Mouse (Mus musculus): Measurements from ENCODE around the gene Pcif1.

Pcif1 gene

DNA sequence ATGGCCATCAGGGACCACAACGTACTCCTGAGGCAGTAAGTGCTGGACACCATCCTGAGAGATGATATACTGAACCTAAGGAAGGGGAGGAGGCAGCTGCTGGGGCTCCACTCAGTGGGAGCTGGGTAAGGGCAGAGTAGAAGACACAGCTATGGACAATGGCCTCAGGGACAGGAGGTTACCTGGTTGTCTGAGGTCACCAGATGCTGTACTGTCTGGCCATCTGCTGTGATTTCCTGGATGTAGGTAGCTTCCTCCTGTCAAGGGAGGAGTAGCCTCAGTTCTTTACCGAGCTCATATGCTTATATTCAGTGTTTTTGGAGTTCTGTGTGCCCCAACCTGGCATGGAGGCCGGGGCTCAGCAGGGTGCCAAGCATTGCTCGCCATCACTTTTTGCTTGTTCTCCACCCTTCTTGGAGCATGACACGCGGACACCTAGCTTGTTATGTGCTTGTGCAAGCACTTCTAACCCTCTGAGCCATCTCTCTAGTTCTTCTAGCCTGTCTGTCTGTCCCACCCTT lies 13.7 kb downstream of the Pcif1 start:
- DNase-seq (ENCODE audit: extremely low read depth, low read depth, low spot score), result no peak

DNA sequence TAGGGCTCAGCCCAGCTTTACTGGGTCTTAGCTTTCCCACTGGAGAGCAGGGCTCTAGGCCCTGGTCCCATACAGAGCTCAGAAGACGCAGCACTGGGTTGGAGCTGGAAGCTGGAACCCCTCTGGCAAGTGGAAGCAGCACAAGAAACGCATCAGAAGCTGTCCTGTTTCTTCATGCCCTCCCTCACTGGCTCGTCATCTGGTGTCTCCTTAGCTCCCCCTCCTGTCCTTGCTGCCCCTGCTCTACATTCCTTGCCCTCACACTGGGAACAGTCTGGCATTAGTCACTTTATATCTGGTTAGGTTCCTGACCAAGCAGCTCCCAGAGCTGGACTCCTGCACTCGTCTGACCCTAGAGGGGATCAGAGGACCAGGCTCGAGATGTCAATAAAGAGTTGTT lies 14.9 kb downstream of the Pcif1 start:
- no peak for DNase-seq (ENCODE audit: extremely low read depth, low read depth, low spot score)

DNA sequence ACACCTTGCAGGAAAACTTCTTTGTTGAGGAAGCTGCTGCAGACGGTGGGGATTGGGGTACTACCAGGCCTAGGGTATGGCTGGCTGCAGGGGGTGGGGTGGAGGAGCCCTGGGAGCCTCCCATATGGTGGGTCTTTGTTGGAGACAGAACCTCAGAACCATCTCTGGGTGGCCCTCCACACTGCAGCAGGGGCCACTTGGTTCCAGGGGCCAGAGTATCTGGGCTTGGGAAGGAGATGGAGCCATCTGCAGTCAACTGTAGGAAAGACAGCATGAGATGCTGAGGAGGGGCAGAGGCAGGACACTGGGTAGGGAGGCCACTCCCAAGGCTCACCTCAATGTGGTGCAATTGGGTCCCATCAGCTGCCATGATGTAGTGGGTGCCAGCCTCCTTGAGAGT lies 15.5 kb downstream of the Pcif1 start:
- no peak for DNase-seq (ENCODE audit: extremely low read depth, low read depth, low spot score)

DNA sequence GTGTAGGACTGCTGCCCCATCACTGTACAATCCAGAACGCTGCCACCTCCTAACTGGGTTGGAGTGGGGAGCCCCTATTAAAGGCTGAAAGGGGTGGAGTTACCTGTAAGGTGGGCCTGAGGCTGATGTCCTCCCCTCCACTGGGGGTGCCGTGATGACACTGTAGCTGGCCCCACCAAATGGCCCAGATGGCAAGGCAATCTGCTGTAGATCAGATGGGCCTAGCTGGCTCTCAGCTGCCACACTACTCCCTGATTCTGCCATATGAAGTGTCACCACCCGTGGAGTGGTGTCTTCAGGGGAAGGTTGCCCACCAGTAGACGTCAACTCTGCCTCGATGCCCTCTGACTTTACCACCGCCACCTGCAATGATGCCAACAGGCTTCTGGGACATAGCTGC lies 16.8 kb downstream of the Pcif1 start:
- no peak for DNase-seq (ENCODE audit: extremely low read depth, low read depth, low spot score)

DNA sequence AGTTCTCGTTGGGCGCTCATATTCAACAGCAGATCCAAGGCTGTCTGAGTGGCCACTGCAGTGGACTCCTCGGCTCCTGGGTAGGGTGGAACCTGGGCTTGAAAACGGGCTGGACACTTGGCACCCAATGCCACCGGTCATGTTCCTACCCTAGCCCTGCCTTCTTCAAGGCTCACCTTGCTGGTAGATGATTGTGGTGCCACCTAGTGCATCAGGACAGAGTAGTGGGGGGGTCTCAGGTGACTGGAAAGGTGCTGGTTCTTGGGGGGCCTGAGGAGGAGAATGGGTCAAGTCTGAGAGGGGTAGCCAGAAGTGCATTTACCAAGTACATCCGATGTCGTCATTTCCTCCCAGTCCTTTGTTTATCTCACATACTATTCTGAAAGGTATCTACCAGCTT lies 18.9 kb downstream of the Pcif1 start:
- DNase-seq (ENCODE audit: extremely low read depth, low read depth, low spot score), result no peak

DNA sequence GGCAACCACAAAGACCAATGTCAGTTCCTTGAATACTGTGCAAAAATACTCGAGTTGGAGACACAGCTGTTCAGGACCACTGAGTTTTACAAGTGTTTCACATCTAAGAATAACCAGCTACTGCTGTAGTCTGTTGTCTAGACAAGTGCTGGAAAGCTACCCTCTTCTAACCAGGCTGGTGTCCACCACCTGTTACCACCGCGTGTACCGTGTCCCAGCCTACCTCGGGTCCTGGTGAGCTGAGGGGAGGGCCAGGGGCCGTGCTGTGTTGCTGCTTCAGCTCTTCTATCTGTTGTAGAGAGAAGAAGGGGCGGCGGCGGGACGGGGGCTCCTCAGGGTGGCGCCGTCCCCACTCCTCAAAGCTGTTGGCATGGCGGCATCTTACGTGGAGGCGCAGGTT lies 19.9 kb downstream of the Pcif1 start:
- DNase-seq (ENCODE audit: extremely low read depth, low read depth, low spot score), result no peak

DNA sequence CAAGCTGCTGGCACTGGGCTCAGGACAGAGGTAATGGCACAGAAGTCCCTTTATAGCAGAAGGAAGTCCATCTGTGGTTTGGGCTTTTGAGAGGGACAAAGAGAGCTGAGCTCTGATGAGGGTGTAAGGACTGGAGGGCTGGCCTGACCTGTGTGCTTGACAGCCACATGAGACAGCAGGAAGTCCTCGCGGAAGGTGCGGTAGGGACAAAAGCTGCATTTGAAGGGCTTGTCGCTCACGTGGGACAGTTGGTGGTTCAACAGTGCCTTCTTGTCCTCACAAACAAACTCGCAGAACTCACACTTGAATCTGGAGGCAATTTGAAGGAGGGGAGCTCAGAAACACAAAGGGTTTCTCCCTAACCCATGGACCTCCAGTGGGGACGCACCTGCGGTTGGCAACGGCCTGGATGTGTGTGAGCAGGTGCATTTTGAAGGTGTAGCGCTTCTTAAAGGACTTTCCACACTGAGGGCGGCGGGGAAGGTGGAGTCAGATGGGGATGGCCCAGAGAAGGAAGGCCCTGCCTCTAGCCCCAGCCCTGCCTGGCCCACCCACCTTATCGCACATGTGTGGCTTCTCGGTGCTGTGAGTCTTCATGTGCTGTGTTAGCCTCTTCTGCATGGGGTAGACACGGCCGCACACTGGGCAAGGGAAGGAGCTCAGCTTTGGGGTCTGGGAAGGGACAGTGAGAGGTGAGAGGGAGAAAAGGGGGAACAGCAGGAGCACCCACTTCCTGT lies 20.8 kb downstream of the Pcif1 start:
- no peak for DNase-seq (ENCODE audit: extremely low read depth, low read depth, low spot score)

DNA sequence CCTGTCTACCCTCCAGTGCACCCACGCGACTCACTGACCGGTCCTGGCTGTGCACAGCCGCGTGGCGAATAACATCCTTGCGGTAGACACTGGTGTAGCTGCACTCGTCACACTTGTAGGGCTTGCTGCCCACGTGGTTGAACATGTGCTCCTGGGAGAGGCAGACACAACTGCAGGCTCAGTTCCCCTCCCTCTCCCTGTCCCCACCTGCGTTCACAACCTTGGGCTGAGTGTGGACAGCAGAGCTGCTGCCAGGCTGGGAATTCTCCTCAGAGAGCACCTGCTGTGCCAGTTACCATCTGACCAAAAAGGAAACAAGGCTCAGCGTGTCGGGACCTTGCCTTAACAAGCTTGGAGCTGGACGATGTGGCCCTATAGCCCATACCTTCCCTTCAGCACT lies 22.3 kb downstream of the Pcif1 start:
- DNase-seq (ENCODE audit: extremely low read depth, low read depth, low spot score), result no peak

DNA sequence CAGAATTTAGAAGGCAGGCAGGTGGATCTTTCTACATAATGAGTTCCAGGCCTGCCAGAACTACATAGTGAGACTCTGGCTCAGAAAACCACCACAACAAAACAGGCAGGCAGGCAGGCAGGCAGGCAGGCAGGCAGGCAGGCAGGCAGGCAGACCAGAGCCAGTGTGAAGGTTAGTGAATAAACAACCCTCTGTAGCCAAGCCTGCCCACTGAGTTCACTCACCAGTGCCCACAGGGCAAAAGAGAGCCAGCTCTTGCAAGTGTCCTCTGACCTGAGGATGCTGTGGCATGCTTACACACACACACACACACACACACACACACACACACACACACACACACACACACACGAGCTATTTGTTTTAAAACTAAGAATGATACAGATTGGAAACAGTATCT lies 24.4 kb downstream of the Pcif1 start:
- no peak for DNase-seq (ENCODE audit: extremely low read depth, low read depth, low spot score)

DNA sequence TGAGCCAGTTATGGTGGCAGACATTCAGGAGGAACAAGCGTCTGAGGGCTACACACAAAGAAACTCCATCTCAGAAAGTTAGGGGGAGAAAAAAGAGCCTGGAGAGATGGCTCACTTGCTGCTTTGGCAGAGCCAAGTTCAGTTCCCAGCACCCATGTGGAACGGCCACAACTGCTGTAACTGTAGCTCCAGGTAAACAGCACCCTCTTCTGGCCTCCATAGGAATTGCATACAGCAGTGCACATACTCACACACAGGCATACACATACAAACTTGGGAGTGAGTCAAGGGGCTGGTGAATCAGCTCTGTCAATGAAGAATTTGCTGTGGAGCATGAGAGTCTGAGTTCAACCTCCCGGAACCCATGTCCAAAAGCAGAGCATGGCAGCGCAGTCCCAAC lies 27.0 kb downstream of the Pcif1 start:
- DNase-seq (ENCODE audit: extremely low read depth, low read depth, low spot score), result no peak

DNA sequence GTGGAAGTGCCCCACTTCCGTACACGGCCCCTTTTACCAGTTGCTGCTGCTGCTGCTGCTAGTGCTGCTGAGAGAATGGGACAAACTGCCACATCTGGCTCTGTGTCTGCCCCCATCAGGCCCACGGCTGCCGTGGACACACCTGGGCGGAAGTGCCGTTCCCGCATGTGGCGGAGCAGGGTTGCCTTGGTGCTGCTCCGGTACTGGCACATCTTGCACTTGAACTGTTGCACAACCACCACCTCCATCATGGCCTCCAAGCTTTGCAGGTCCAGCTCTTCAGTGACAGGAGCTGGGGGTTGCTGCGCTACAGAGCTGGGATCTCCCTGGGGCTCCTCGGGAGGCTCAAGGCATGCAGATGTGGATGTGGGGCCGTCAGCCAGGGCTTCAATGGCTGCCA lies 28.4 kb downstream of the Pcif1 start:
- no peak for DNase-seq (ENCODE audit: extremely low read depth, low read depth, low spot score)

DNA sequence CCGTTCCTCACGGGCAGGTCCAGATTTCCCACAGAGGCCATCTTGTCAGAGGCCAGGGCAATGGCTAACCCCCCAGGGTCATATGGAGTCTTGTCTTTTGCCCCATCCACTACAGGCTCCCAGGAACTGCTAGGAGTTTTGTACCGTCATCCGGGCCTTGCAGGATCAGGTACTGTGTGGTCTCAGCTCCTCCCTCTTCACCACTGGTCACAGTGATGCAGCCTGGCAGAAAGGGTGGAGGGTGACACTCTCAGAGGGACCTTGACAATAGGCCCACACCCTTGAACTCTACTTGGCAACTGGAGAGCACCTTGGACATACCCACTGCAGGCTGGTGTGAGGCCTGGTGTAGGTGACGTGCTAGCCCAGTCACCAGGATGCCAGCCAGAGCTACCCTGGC lies 28.9 kb downstream of the Pcif1 start:
- no peak for DNase-seq (ENCODE audit: extremely low read depth, low read depth, low spot score)

DNA sequence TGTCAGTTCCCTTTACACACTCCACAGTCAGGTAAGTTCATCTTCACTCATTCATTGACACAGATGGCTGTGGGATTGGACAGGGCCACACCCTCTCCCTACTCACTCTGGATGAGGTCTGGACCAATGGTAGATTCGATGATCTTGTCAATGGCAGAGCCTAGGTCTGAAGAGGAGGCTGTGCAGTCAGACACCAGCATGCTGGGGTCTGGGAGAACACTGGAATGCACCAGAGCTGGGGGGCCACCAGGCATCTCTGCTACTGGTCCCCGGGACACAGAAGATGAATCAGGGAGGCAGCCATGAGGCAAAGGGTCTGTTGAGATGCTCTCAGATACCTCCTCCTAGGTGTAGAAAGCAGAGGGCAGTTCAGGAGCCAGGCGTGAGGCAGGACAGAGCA lies 30.0 kb downstream of the Pcif1 start:
- no peak for DNase-seq (ENCODE audit: extremely low read depth, low read depth, low spot score)

DNA sequence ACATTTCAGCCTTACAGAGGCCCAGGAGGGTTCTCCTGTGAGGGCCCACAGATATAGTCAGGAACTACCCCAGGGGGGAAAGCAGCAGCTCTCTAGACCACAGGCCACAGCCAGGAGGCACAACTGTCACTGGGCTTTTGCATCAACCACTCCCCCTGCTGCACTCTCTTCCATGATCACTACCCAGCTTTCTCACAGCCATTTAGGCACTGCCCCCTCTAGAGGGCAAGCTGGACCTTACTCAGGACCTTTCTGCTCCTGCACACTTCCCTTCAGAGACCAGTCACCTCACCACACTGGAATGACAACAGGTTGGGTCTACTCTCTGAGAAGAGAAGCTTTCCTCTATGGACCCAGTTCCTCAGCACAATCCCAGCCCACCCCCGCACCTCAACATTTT lies 30.4 kb downstream of the Pcif1 start:
- DNase-seq (ENCODE audit: extremely low read depth, low read depth, low spot score), result no peak

DNA sequence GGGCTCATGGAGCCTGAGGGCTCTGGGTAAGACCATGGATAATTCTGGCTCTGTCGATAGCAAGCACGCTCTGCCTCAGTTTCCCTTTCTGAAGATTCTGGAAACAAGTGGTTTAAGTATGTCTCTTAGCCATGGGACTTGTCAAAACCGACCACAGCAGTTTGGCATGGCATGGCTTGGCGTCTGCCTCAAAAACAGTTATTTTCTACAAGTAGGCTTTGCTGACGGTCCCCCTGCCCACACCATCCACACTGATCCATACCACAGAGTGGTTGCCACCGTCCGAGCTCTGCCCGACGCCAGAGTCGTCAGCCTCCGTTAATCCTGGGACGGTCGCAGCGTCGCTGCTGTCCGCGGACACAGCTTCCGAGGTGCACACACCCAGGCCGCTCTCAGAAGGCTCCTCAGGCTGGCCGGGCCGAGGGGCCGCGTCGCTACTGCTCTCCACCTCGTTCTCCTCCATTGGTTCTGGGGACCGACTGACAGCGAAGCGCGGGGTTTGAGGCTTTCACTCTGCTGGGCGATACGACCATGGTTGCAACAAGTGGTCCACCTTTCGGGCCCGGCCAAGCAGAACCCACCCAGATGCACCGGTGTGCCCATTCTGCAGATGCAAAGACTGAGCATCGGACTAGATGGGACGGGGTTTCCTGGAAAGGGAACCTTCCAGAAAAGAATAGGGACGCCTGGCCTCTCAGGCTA lies 31.4 kb downstream of the Pcif1 start:
- no peak for DNase-seq (ENCODE audit: extremely low read depth, low read depth, low spot score)

DNA sequence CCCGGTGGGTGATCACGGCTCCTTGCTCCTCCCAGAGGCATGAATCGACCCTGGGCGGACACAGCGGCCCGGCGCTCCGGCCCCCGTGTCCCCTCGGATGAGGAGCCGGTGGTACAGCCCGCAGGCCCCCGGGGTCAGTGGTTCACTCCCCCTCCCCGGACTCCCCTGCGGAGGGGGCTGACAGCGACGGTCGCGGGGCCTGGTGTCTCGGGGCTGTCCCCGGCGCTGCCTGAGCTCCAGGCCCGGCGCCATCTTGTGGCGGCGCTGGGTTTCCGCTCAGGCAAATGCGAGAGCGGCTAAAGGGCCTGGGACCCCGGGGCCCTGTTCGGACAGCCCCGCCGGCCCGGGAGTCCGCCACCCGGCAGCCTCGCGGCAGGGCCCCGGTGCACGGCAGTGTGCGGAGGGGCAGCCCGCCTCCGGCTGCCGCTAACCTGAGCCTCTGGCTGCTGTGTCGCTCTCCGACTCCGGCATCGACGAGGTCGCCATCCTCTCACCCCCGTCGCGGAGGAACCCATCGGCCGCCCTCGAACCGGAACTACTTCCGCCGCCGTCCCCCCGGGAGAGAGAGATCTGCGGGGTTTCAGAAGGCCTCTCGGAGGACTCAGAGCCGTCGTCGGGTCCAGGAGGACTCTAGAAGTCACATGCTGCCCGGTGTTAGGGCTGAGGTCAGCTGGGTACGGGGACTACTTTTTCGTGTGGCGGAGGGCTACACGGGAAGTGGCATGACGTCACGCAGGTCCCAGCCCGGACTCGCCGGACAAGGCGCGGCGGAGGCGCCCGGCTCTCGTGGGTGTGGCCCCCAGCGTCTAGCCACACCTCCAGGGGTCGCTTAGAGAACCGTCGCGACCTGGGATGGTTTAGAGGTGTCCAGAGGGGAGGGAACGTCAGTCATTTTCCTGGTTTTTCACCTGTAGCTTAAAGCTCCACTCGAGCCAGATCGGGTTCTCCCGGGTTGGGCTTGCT lies 32.3 kb downstream of the Pcif1 start, which contains the start of gene Zfp335:
Gene Zfp335, minus strand, starts transcription at position 672 of the 963 bp plus-strand sequence.
- DNase-seq (ENCODE audit: extremely low read depth, low read depth, low spot score), result no peak

DNA sequence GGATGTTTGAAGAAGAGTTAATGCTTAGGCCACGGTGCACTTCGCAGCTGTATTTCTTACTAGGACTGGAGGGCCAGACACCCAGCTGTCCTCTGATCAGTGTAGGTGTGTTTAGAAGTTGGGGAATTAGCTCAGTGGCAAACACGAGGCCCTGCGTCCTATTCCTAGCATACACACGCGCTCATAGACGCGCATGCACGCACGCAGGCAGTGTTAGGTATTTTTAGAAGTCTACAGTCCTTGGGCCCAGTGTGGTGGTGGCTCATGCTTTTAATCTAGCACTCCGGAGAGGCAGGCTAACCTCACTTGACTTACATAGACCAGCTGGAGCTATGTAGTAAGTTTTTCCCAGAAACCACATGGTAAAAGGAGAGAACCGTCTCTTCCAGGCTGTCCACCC lies 33.0 kb downstream of the Pcif1 start:
- DNase-seq (ENCODE audit: extremely low read depth, low read depth, low spot score), result no peak

DNA sequence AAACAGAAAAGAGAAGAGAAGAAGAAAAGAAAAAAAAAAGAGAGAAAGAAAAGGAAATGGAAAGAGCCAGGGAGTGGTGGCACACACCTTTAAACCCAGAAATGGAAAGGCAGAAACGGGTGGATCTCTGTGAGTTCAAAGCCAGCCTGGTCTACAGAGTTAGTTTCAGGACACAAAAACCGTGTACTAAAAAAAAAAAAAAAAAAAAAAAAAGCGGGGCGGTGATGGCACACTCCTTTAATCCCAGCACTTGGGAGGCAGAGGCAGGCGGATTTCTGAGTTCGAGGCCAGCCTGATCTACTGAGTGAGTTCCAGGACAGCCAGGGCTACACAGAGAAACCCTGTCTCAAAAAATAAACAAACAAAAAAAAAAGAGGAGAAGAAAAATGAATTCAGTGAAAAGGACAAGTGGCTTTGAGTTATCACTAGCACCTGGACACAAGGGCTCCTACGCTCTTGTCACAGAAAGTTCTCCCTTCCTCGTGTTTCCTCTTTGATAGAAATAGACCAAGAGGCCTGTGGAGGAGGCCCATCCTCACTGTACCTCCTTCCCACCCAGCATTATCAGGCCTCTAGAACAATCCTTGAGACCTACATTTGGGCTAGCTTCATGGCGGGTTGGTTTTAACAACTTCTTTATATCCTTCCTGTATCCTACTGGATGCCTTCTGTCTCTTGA lies 33.8 kb downstream of the Pcif1 start:
- no peak for DNase-seq (ENCODE audit: extremely low read depth, low read depth, low spot score)

DNA sequence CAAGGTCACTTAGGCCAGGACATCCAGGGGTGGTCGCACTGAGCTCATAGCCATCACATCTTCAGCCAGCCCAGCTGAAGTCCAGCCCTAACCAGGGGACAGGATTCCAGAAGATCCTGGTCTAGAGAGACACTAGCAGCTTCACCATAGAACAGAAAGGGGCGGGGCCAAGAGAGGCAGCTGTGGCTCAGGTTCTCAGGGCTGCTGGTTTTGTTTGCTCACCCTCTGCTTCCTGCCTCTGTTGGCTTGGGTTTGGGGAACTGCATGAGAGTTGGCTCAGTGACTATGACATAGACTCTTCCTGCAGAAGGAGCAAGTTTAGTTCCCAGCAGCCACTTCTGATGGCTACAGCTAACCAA lies 34.3 kb downstream of the Pcif1 start:
- no peak for DNase-seq (ENCODE audit: extremely low read depth, low read depth, low spot score)

DNA sequence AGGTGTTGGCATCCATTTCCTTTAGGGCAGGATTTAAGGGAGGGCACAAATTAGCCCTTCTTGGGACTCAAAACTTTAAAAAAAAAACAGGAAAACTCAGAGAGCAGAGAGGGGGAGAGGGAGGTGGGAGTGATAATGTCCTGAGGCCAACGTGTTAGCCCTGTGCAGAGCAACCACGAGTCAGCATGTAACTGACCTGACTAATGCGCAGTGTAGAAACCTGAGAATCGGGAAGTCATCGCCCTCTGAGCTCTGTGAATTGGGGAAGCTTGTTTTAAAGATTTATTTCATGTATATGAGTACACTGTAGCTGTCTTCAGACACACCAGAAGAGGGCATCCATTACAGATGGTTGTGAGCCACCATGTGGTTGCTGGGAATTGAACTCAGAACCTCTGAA lies 37.7 kb downstream of the Pcif1 start:
- DNase-seq (ENCODE audit: extremely low read depth, low read depth, low spot score), result no peak

DNA sequence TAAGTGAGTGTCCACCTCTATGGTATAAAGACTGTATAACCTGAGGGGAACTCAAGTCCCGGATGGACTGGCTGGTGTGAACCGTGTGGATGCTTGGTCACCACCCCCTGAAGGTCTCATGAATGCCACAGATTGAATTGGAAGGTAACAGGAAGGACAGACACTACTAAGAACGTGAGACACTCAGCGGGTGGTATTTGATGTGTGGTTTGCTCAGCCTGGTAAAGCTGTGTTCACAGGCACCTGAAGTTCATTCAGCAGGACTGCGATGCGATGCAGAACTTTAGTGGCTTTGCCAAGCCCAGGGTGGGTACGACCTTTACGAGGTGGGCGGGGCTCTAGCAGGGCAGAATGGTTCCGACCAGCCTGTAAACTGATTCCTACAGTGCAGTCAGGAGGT lies 38.3 kb downstream of the Pcif1 start:
- no peak for DNase-seq (ENCODE audit: extremely low read depth, low read depth, low spot score)
